Mouse (Mus musculus) stomach, postnatal 0 days (tissue): ENCODE measurements around the gene Srcap. TPM values are rescaled to one million over a fixed set of nuclear protein-coding genes. Genes with fewer than 3 reads are reported as not detected.

ENCODE experiments used
- ATAC-seq: fragments of 200-750 bp; cut with Nextera tagmentation; 2 replicates; pipeline ENCODE4 v1.8.0; 2017; ENCODE audit not compliant: low FRiP score, low TSS enrichment
- DNase-seq: peaks from one replicate; pipeline ENCODE4 v3.0.0-alpha.2; 2016; ENCODE audit warnings: low spot score
- H3K27ac ChIP-seq: fragments of 300-500 bp; sonication (generic); replicated peaks from 2 replicates; pipeline ENCODE4 v1.5.1; 2014; ENCODE audit warnings: mild to moderate bottlenecking, control low read depth
- H3K27me3 ChIP-seq: fragments of 300-500 bp; sonication (generic); 2 replicates; pipeline ENCODE4 v1.6.1; 2014; ENCODE audit warnings: low read length; ENCODE audit not compliant: control insufficient read depth, insufficient read depth
- H3K36me3 ChIP-seq: fragments of 300-500 bp; sonication (generic); 2 replicates; pipeline ENCODE4 v1.6.1; 2014; ENCODE audit warnings: low read length, mixed read lengths; ENCODE audit not compliant: control insufficient read depth, insufficient read depth
- H3K4me1 ChIP-seq: fragments of 300-500 bp; sonication (generic); replicated peaks from 2 replicates; pipeline ENCODE4 v1.6.1; 2014; ENCODE audit warnings: antibody characterized with exemption; ENCODE audit not compliant: control insufficient read depth, insufficient read depth
- H3K4me2 ChIP-seq: fragments of 300-500 bp; sonication (generic); replicated peaks from 2 replicates; pipeline ENCODE4 v1.6.1; 2014; ENCODE audit warnings: low read depth, mild to moderate bottlenecking, control low read depth, moderate library complexity
- H3K4me3 ChIP-seq: fragments of 300-500 bp; sonication (generic); 2 replicates; pipeline ENCODE4 v1.5.1; 2014; ENCODE audit warnings: low read depth, low read length, control low read depth
- H3K9ac ChIP-seq: fragments of 300-500 bp; sonication (generic); 2 replicates; pipeline ENCODE4 v1.6.1; 2014; ENCODE audit warnings: mild to moderate bottlenecking, low read length, control low read depth, mixed read lengths
- H3K9me3 ChIP-seq: fragments of 300-500 bp; sonication (generic); 2 replicates; pipeline ENCODE4 v1.6.1; 2016; ENCODE audit warnings: low read length; ENCODE audit not compliant: control insufficient read depth
- CTCF ChIP-seq: IDR thresholded peaks from 2 replicates; pipeline ENCODE4 v1.5.1; 2016; ENCODE audit warnings: antibody characterized with exemption, low read depth, mild to moderate bottlenecking, moderate library complexity
- EP300 ChIP-seq: optimal IDR thresholded peaks from 2 replicates; pipeline ENCODE3; 2016; ENCODE audit warnings: antibody characterized with exemption
- WGBS: fragments of 180-500 bp; shearing (Covaris S2); extraction: QIAGEN DNeasy Blood & Tissue Kit; methylation state at CpG from one replicate; pipeline ENCODE4 v1.1.7; 2014; 5-methylcytosine and 5-hydroxymethylcytosine counted together
- polyA plus RNA-seq: library from polyadenylated mRNA; unstranded; fragments of >200 nt; fragmentation: Nextera tagmentation; extraction: Ambion mirVana; gene quantifications from 2 replicates; pipeline ENCODE4 v1.2.1, GENCODE M21; 2015

Gene Srcap
- polyA plus RNA-seq, 1 experiment from 2014 or later = 13.0 TPM

DNA sequence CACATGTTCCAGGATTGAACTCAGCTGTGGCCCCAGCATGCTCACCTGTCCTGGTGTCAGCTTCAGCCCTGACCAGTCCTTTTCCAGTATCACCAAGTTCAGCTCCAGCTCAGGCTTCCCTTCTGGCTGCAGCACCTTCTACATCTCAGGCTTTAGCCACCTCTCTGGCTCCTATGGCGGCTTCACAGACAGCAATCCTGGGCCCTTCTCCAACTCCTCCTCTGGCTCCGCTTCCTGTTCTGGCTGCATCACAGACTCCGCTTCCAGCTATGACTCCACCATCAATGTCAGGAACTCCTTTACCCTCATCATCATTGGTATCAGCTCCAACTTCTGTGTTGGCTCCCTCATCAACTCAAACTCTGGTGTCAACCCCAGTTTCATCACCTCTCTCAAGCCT is 29.9 kb downstream of the Srcap start:
- ATAC-seq (no peak), DNase-seq (no peak)
- 80% methylated on average over 3 of the region's 3 CpGs for WGBS
- Histone ChIP-seq H3K36me3 (peaks cover 53% of the 10 kb centered on the region), H3K4me2 (no peak overlapping the region), H3K4me1 (no peaks in the 10 kb centered on the region), H3K9ac (no peak overlapping the region), H3K27me3 (no peaks in the 10 kb centered on the region), H3K4me3 (no peak overlapping the region), H3K27ac (no peak overlapping the region), H3K9me3 (no peaks in the 10 kb centered on the region)
- no peak for TF ChIP-seq CTCF
- TF ChIP-seq EP300 = no peak

DNA sequence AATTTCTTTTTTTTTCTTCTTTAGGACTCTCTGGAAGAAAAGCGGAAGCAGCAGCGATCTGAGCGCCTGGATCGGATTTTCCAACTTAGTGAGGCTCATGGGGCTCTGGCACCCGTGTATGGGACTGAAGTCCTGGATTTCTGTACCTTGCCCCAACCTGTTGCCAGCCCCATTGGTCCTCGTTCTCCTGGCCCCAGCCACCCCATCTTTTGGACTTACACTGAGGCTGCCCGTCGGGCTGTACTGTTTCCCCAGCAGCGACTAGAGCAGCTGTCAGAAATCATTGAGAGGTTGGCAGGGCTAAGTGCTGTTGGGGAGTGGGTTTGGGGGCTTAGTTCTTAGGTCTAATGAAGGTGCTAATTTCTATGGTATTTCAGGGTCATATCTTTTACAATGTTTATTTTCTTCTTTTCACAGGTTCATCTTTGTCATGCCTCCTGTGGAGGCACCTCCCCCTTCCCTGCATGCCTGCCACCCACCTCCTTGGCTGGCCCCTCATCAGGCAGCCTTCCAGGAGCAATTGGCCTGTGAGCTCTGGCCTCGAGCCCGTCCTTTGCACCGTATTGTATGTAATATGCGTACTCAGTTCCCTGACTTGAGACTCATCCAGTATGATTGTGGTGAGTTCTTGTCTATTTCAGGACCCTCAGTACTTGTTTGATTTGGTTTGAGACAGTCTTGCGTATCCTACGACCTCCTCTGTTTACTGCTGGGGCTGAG is 37.5 kb downstream of the Srcap start:
- H3K9ac ChIP-seq = no peak overlapping the region
- no peaks in the 10 kb centered on the region for H3K27me3 ChIP-seq
- peaks cover 26% of the 10 kb centered on the region for H3K36me3 ChIP-seq
- no peak overlapping the region for H3K4me2 ChIP-seq
- 88% methylated on average over 15 of the region's 15 CpGs for WGBS
- H3K9me3 ChIP-seq = no peaks in the 10 kb centered on the region
- H3K27ac ChIP-seq = no peak overlapping the region
- H3K4me3 ChIP-seq = no peak overlapping the region
- no peak for DNase-seq
- TF ChIP-seq CTCF (no peak), EP300 (no peak)
- H3K4me1 ChIP-seq = no peaks in the 10 kb centered on the region
- ATAC-seq = no peak

DNA sequence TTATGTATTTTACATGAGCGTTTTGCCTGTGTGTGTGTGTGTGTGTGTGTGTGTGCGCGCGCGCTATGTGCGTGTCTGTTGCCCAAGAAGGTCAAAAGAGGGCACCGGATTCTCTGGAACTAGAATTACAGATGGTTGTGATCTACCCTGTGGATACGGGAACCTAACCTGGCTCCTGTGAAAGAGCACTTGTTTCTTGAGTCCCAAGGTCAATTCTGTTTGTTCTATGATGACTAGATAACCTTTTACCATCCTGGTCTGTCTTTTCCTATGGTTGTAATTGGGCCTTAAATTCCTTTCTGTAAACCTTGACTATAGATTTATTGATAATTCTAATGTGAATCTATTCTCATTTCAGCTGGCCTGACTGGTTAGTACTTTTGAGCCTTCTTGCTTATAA is 39.8 kb downstream of the Srcap start:
- Histone ChIP-seq H3K4me2 (no peak overlapping the region), H3K4me1 (no peaks in the 10 kb centered on the region), H3K9me3 (no peaks in the 10 kb centered on the region), H3K9ac (no peak overlapping the region), H3K27me3 (no peaks in the 10 kb centered on the region), H3K4me3 (no peak overlapping the region), H3K27ac (no peak overlapping the region), H3K36me3 (peaks cover 24% of the 10 kb centered on the region)
- no peak for DNase-seq
- 91% methylated on average over 8 of the region's 8 CpGs for WGBS
- TF ChIP-seq EP300 (no peak), CTCF (no peak)
- no peak for ATAC-seq

DNA sequence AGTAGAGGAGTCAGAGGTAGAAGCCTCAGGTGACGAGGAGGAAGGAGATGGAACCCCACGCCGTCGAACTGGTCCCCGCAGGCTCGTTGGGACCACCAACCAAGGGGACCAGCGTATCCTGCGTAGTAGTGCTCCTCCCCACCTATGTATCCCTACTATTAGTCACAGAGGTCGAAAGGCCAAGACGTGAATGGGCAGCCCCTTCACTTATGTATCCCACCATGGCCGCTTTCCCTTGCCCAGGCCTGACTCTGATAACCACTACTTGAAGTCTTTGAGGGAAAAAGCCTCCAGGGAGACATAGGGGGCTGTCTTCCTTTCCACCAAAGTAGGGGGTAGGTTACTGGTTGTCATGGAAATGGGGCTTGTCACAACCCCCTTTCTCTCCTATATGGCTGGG is 48.8 kb downstream of the Srcap start:
- Histone ChIP-seq H3K27ac (no peak overlapping the region), H3K4me3 (no peak overlapping the region), H3K36me3 (peaks cover 35% of the 10 kb centered on the region), H3K4me2 (no peak overlapping the region), H3K9me3 (no peaks in the 10 kb centered on the region), H3K27me3 (no peaks in the 10 kb centered on the region), H3K9ac (no peak overlapping the region), H3K4me1 (no peaks in the 10 kb centered on the region)
- DNase-seq = no peak
- ATAC-seq = 0 out of 2 replicates have a peak, but pooled peaks have one; percentile 14
- TF ChIP-seq CTCF (no peak), EP300 (no peak)
- WGBS = 98% methylated on average over 11 of the region's 11 CpGs

DNA sequence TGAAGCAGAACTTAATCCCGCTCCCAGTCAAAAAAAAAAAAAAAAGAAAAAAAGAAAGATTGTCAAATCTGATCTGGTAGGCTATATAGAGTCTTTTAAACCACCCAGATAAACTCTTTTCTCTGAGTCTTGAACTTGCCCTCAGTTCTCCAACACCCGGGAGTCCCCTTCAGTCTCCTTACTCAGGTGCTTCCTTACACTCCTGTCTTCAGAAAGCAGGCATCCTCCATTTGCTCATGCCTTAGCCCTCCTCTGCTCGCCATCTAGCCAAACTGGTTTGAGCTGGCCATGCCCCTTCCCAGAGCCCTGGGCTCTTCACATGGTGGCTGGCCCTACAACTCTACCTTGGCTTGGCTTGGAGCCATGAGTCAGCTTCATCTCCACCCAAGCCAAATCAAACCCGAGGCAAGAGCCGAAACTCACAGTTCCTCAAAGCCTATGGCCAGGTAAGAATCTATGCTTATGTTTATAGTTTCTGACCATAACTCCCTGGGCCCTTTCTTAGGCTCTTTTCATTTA is 49.6 kb downstream of the Srcap start, which contains the start of gene Tmem265:
TSS of gene Tmem265 (plus strand) at position 51 of the 519 bp plus-strand sequence.
- Histone ChIP-seq H3K4me3 (no peak within 1 kb of the TSS), H3K36me3 (peaks cover 29% of the 10 kb centered on the region), H3K4me1 (no peaks in the 10 kb centered on the region), H3K9me3 (no peaks in the 10 kb centered on the region), H3K4me2 (no peak within 1 kb of the TSS), H3K9ac (no peak within 1 kb of the TSS), H3K27ac (no peak within 1 kb of the TSS; the same call in 1 of the 2 replicates), H3K27me3 (no peaks in the 10 kb centered on the region)
- DNase-seq (no peak), ATAC-seq (0 out of 2 replicates have a peak, but pooled peaks have one; percentile 25)
- TF ChIP-seq CTCF (no peak), EP300 (no peak)
- 76% methylated on average over 5 of the region's 5 CpGs for WGBS
